Mouse (Mus musculus) urinary bladder, postnatal 10 days (tissue): ENCODE results near the gene Chd5.

ENCODE experiments used
- DNase-seq: peaks from one replicate; pipeline ENCODE4 v3.0.0; 2022; ENCODE audit warnings: low spot score

The Chd5 gene

GRCm38 (mm10) chr4:152353886-152354637 lies 15.6 kb downstream of the Chd5 start:
- no peak for DNase-seq

DNA sequence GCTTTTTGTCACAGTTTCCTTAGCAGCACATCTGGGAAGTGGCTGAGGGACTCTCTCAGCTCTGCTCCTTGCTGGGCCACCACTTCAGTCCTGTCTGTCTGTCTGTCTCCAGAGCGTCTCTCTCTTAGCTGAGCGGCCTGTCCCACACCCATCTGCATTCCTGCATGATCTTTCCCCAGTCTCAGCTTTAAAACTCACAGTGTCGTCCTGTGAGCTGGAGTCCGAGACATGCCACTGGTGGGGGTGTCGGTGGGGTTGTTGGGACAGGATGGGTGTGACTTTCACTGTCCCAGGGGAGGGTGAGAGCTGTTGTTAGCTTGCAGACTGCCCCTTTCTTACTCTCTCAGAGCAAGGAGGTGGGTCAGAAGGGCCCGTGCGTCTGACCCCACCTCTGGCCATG lies 17.2 kb downstream of the Chd5 start:
- DNase-seq: no peak

- no peak for DNase-seq
Measured at GRCm38 (mm10) chr4:152359700-152360099, 21.2 kb downstream of the Chd5 start.

GRCm38 (mm10) chr4:152360855-152361254 lies 22.4 kb downstream of the Chd5 start:
- no peak for DNase-seq

GRCm38 (mm10) chr4:152362180-152362579 lies 23.7 kb downstream of the Chd5 start:
- DNase-seq: no peak

DNA sequence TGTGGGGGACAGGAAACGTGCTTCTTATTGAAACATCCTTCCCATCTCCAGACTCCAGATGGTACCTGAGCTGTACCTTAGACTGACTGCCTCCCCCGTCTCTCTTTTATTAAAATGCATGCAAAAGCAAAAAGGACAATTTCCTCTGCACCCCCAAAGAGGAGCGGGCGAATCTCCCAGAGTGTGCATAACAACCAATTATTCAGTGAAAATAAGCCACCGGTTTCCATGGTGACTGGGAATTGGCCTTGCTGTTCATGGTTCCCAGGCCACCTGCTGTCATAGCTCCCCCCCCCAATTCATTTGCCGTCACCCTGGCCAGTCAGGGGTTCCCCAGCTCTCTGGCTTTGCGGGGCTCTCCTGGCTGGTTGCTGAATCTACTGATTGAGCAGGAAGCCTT lies 26.8 kb downstream of the Chd5 start:
- DNase-seq: no peak

DNA sequence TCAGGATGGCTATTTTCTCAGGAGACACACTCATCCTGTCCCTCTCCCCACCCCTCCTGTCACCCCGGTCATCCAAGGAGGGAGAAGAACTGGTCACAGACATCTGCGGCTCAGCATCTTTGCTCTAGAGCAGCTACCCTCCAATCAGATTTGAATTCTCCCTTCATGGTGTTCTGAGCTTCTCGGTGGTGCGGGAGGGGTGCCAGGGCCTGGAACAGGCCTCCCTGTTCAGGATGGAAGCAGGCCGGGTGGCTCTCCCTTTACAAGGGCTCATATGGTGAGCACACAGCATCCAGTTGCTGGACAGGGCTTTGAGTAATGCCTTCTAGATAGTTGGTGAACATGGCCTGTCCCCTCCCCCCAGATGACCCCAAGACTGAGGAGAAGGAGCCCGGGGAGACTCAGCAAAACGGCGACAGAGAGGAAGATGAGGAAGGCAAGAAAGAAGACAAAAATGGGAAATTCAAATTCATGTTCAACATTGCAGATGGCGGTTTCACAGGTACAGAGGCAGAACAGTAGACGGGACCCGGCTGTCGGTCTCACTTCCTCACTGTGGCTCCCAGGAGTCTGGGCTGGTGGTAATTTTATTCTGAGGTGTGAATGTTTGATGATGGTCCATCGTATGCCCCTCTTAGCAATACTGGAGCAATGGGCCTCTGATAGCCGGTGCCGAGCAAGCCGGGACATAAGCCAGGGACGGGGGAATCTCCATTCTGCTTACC lies 44.2 kb downstream of the Chd5 start:
- no peak for DNase-seq

- no peak for DNase-seq
Measured at GRCm38 (mm10) chr4:152385644-152386043, 47.2 kb downstream of the Chd5 start.

DNA sequence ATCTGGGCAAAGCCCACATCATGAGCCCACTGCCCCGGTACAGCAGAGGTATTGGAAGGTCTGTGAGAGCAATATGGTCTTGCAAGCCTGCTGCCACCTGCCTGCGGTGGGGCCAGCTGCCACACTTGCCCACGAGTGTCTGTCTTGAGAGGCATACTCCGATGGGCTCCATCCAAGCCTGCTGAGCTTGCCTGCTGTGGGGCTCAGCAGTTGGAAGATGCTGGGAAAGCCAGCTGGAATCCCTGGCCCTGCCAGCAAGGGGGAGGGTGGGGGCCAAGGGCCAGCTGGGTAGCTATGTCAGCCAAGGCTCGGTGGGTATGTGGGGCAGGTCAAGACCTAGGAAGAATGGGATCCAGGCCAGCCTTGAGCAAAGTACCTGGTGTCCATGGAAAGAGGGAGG lies 53.7 kb downstream of the Chd5 start:
- no peak for DNase-seq

GRCm38 (mm10) chr4:152392627-152393026 lies 54.2 kb downstream of the Chd5 start:
- DNase-seq: no peak

- no peak for DNase-seq
Measured at GRCm38 (mm10) chr4:152398926-152399325, 60.5 kb downstream of the Chd5 start.

- no peak for DNase-seq
Measured at GRCm38 (mm10) chr4:152405143-152405542, 66.7 kb downstream of the Chd5 start.

DNA sequence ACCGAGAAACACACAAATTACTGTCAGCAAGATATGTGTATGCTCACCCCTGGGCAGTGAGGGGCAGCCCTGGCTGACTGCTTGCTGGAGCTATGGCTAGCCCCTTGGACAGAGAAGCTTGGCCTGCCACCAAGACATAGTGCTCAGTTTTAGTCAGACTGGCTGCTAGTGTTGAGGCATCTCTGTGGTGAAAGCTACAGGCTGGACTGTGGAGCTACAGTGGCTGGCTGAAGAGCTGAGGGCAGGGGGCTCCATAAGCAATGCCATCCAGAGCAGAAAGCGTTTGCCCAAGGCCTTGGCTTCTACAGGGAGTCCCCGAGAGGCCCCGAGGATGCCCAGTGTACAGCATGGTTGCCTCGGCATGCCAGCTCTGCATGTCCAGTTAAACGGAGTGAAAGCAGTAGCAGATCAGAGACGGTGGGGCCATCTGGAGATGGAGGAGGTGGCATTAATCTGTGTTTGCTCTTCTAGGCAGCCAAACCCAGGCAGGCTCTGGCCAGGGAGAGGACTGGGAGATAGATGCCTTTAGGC lies 67.3 kb downstream of the Chd5 start:
- DNase-seq: no peak

- no peak for DNase-seq
Measured at GRCm38 (mm10) chr4:152406531-152406930, 68.1 kb downstream of the Chd5 start.

DNA sequence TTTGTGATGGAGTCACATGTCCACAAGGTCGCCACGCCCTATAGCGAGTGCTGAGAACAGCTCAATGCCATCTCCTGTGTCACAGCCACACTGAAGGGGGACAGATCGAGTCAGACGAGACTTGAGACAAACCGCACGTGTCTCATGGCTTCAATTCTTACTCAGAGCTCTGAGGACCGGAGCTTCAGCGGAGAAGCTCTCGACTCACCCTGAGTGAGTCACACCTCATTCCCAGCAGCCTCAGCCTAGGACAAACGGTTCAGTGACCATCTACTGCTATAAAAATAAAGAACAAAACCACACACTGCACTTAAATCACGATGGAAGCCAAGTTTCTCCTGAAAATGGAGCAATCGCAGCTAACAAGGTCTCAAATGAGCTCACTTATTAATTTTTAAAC lies 72.5 kb downstream of the Chd5 start:
- no peak for DNase-seq

GRCm38 (mm10) chr4:152412524-152413080 lies 74.2 kb downstream of the Chd5 start:
- DNase-seq: no peak

DNA sequence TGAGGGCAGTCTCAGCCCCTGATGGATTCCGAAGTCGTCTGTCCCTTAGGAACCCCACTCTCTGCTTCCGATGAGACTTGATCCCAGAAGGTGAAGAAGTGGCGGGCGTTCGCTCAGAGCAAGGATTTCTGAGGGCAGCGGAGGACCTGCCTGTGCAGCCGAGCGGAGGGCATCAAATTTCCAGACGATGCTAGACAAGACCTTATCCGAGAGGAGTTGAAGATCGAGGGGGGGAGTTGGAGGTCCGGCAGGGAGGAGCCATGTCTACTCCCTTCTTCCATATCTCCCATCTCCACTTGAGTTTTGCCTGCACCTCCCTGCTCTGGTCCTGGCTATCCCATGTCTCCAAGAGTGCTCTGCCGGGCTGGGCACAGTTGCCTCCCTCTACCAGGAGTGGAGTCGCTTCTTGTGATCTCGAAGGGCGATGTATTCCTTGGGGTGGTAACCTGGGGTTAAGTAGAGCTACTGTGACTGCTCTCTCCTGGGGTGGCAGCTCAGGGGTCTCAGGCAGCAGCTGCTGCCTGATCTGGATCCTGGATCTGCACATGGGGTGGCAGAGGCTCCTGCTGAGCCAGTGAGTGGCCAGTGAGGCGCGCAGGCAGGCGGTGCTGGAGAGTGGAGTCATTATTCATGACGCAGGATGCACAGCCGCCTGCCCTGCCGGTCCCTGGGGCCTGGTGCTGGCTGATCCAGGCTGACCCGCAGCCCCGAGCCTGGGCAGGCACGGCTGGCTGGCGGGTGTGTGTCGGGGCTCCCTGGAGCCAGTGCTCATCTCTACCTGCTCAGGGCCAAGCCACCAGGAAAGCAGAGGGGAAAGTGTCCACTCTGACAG lies 80.0 kb downstream of the Chd5 start:
- no peak for DNase-seq

- DNase-seq: no peak
Measured at GRCm38 (mm10) chr4:152423576-152423975, 85.1 kb downstream of the Chd5 start.

DNA sequence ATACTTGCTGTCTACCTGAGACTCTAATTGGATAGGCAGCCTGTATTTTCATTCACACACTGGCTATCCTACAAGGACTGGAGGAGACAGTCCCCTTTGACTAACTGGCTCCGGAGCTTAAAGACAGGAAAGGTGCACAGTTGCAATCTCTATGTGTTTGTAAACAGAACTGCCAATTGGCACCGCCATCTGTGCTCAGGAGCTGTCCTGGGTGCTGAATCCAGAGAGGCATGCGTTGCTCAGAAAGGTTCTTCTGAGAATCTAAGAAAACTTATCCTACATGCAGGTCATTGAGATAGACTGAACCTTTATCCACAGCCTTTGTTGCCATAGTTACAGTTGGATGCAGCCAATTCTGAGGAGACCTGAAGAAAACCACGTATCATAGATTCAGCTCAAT lies 85.9 kb downstream of the Chd5 start:
- no peak for DNase-seq

DNA sequence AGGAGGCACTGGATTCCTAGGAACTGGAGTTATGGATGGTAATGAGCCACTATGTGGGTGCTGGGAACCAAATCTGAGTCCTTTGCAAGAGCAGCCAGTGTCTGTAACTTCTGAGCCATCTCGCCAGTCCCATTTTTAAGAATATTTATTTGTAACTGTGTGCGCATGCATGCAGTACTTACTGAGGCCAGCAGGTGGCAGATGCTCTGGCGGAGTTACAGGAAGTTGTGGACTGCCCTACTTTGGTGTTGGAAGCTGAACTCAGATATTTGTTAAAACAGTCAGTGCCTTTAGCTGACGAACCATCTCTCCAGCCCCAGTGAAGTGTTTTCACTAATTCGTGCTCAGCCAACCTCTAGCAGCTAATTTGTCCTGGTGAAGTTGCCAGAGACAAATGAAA lies 86.5 kb downstream of the Chd5 start:
- no peak for DNase-seq

DNA sequence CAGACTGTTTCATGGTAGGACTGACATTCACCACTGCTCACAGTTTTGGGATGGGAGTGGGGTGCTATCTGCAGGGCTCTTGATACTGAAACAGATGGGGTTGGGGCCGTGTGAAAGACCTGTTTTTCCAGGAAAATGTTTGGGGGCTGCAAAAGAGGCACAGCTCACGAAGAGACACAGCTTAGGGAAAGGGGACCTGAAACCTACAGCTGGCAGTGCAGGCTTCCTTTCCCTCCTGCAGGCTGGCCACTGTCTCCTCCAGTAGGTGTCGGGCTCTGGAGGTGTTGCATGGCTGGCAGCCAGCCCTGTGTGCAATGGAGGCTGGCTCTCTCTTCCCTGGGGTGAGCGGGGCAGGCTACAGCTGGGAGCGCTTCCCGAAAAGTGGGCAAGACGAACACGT lies 89.8 kb downstream of the Chd5 start:
- no peak for DNase-seq

- no peak for DNase-seq
Measured at GRCm38 (mm10) chr4:152432308-152432707, 93.9 kb downstream of the Chd5 start.
